Comparison of ENCODE assay signal across 22 mouse cellular contexts in the genomic region with DNA sequence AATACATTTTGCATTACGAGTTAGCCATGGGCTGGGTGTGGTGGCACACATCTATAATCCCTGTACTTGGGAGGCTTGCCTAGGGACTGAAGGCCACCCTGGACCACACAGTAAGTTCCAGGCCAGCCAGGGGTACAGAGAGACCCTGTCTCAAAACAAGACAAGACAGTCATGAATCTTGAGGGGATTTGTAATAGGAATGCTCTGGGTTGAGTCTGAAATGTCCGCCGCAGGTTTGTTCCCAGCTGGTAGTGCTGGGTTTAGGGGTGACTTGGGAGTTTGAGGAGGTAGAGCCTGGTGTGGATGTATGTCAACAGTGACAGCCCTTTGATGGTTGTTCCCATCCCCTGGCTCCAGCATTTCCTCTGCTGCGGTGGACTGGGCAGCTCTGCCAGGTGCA. TPM values are rescaled to one million over a fixed set of nuclear protein-coding genes. Genes with fewer than 3 reads are reported as not detected.
"Had no signal": no experiment of that assay in that cellular context is flagged by ENCODE, and none has a peak within 500 bp of the region (broad histone marks: within the 10 kb centered on the region; RNA-seq: fewer than 3 reads in every experiment).

No protein-coding gene starts in this region.

- H3K9ac ChIP-seq: intestine, embryonic 15.5 days; limb, embryonic 13.5 days; liver, embryonic 14.5 days; liver, postnatal 0 days; lung, embryonic 14.5 days; midbrain, embryonic 12.5 days; midbrain, embryonic 15.5 days; neural tube, embryonic 12.5 days; neural tube, embryonic 15.5 days had no signal

- H3K4me1 ChIP-seq: intestine, embryonic 15.5 days; limb, embryonic 13.5 days; midbrain, embryonic 12.5 days; midbrain, embryonic 15.5 days; neural tube, embryonic 12.5 days; neural tube, embryonic 15.5 days had no signal

- ATAC-seq: intestine, embryonic 15.5 days; liver, postnatal 0 days; lung, postnatal 0 days; midbrain, embryonic 15.5 days had no signal

- H3K27me3 ChIP-seq: intestine, embryonic 15.5 days; midbrain, embryonic 12.5 days; midbrain, embryonic 15.5 days; neural tube, embryonic 12.5 days; neural tube, embryonic 15.5 days had no signal

- H3K27ac ChIP-seq: intestine, embryonic 15.5 days; kidney, postnatal 0 days; layer of hippocampus, adult 2 months; limb, embryonic 13.5 days; liver, embryonic 14.5 days; macrophage; midbrain, embryonic 12.5 days; midbrain, embryonic 15.5 days; neural tube, embryonic 12.5 days; neural tube, embryonic 15.5 days had no signal

- H3K4me2 ChIP-seq: intestine, embryonic 15.5 days; limb, embryonic 13.5 days; lung, embryonic 14.5 days; midbrain, embryonic 12.5 days; midbrain, embryonic 15.5 days; neural tube, embryonic 12.5 days; neural tube, embryonic 15.5 days had no signal

- DNase-seq: kidney, adult 11 months; kidney, postnatal 25 days; layer of hippocampus, adult 9-11 months; liver; liver, postnatal 0 days; lung, embryonic 14.5 days; right cerebral cortex, adult 18-20 months; right cerebral cortex, postnatal 25 days; thymus, adult 2 months; thymus, postnatal 14 days; thymus, postnatal 4 days had no signal

- H3K9me3 ChIP-seq: intestine, embryonic 15.5 days; limb, embryonic 13.5 days; midbrain, embryonic 12.5 days; midbrain, embryonic 15.5 days; neural tube, embryonic 12.5 days; neural tube, embryonic 15.5 days had no signal

- H3K36me3 ChIP-seq: intestine, embryonic 15.5 days; midbrain, embryonic 15.5 days; neural tube, embryonic 15.5 days had no signal

- H3K4me3 ChIP-seq: intestine, embryonic 15.5 days; layer of hippocampus, adult 2 months; limb, embryonic 13.5 days; midbrain, embryonic 12.5 days; midbrain, embryonic 15.5 days; neural tube, embryonic 12.5 days; neural tube, embryonic 15.5 days had no signal

RNA-seq across cellular contexts. Expression of a gene that starts 10.0 kb away (rescaled TPM):
- polyA plus RNA-seq: liver, postnatal 0 days had no signal

RNA-seq across cellular contexts. Expression of a gene that starts 35.8 kb away (rescaled TPM):
- polyA plus RNA-seq: liver, postnatal 0 days; macrophage had no signal
